Mouse (Mus musculus): ENCODE measurements around the gene Clip2. TPM values are rescaled to one million over a fixed set of nuclear protein-coding genes. Genes with fewer than 3 reads are reported as not detected.
A peak's percentile ranks its signal among the peaks of the same experiment; 100 is the strongest.
"Not testable (repeated sequence)": the region's sequence is repeated elsewhere in the genome, so short reads cannot be mapped to it uniquely, and the experiment has no call there.

The Clip2 gene
- polyA plus RNA-seq, 1 experiment: 72.6 TPM

- DNase-seq (ENCODE audit: extremely low spot score in 1 of 2, low spot score in 1 of 2): peak in 1 of 2 experiments; percentile 60
Measured at GRCm38 (mm10) chr5:134466296-134467029, 85.8 kb downstream of the Clip2 start.

GRCm38 (mm10) chr5:134465197-134465596, 87.0 kb downstream of the Clip2 start:
- no peak for DNase-seq (ENCODE audit: extremely low spot score in 1 of 2, low spot score in 1 of 2)

- DNase-seq (ENCODE audit: extremely low spot score in 1 of 2, low spot score in 1 of 2): no peak
Measured at GRCm38 (mm10) chr5:134464225-134464624, 88.0 kb downstream of the Clip2 start.

GRCm38 (mm10) chr5:134462731-134463130, 89.5 kb downstream of the Clip2 start:
- DNase-seq (ENCODE audit: extremely low spot score in 1 of 2, low spot score in 1 of 2): no peak

GRCm38 (mm10) chr5:134462316-134462715, 89.9 kb downstream of the Clip2 start:
- DNase-seq (ENCODE audit: extremely low spot score in 1 of 2, low spot score in 1 of 2): no peak

- no peak for DNase-seq (ENCODE audit: extremely low spot score in 1 of 2, low spot score in 1 of 2)
Measured at GRCm38 (mm10) chr5:134460546-134460945, 91.7 kb downstream of the Clip2 start.

GRCm38 (mm10) chr5:134459096-134459495, 93.1 kb downstream of the Clip2 start:
- no peak for DNase-seq (ENCODE audit: extremely low spot score in 1 of 2, low spot score in 1 of 2)

GRCm38 (mm10) chr5:134458416-134458815, 93.8 kb downstream of the Clip2 start:
- DNase-seq (ENCODE audit: extremely low spot score in 1 of 2, low spot score in 1 of 2): no peak

GRCm38 (mm10) chr5:134457371-134457770, 94.9 kb downstream of the Clip2 start:
- DNase-seq (ENCODE audit: extremely low spot score in 1 of 2, low spot score in 1 of 2): no peak

GRCm38 (mm10) chr5:134456503-134456962, 95.7 kb downstream of the Clip2 start, which contains the start of gene Gtf2ird1:
Gtf2ird1 (minus strand) TSS chr5:134456716.
- DNase-seq (ENCODE audit: extremely low spot score in 1 of 2, low spot score in 1 of 2): peak; percentile 63 to 85

- peak in 1 of 2 experiments; percentile 58 for DNase-seq (ENCODE audit: extremely low spot score in 1 of 2, low spot score in 1 of 2)
Measured at GRCm38 (mm10) chr5:134455914-134456423, 96.3 kb downstream of the Clip2 start.

- DNase-seq (ENCODE audit: extremely low spot score in 1 of 2, low spot score in 1 of 2): peak in 1 of 2 experiments; percentile 38
Measured at GRCm38 (mm10) chr5:134455186-134455895, 96.9 kb downstream of the Clip2 start.

- no peak for DNase-seq (ENCODE audit: extremely low spot score in 1 of 2, low spot score in 1 of 2)
Measured at GRCm38 (mm10) chr5:134454421-134454820, 97.8 kb downstream of the Clip2 start.

- DNase-seq (ENCODE audit: extremely low spot score in 1 of 2, low spot score in 1 of 2): no peak
Measured at GRCm38 (mm10) chr5:134453577-134453976, 98.7 kb downstream of the Clip2 start.

- DNase-seq (ENCODE audit: extremely low spot score in 1 of 2, low spot score in 1 of 2): not testable (repeated sequence)
Measured at GRCm38 (mm10) chr5:134446755-134447154, 105.5 kb downstream of the Clip2 start.

GRCm38 (mm10) chr5:134445895-134446294, 106.3 kb downstream of the Clip2 start:
- no peak for DNase-seq (ENCODE audit: extremely low spot score in 1 of 2, low spot score in 1 of 2)

- DNase-seq (ENCODE audit: extremely low spot score in 1 of 2, low spot score in 1 of 2): no peak
Measured at GRCm38 (mm10) chr5:134445208-134445831, 106.9 kb downstream of the Clip2 start.

GRCm38 (mm10) chr5:134444473-134444872, 107.8 kb downstream of the Clip2 start:
- DNase-seq (ENCODE audit: extremely low spot score in 1 of 2, low spot score in 1 of 2): no peak

GRCm38 (mm10) chr5:134442066-134442465, 110.2 kb downstream of the Clip2 start:
- DNase-seq (ENCODE audit: extremely low spot score in 1 of 2, low spot score in 1 of 2): no peak

- no peak for DNase-seq (ENCODE audit: extremely low spot score in 1 of 2, low spot score in 1 of 2)
Measured at GRCm38 (mm10) chr5:134441105-134441504, 111.1 kb downstream of the Clip2 start.

- no peak for DNase-seq (ENCODE audit: extremely low spot score in 1 of 2, low spot score in 1 of 2)
Measured at GRCm38 (mm10) chr5:134440098-134440497, 112.1 kb downstream of the Clip2 start.

All from frontal cortex, adult 2 months (tissue).